25 mouse cellular contexts compared by ENCODE assay signal in genomic region chr5:123080510-123080909, GRCm38 (mm10). TPM values are rescaled to one million over a fixed set of nuclear protein-coding genes. Genes with fewer than 3 reads are reported as not detected.
A peak's percentile ranks its signal among the peaks of the same experiment; 100 is the strongest.
DNase-seq lines count a peak whose midpoint lies in the region; ATAC-seq and TF ChIP-seq lines count a peak whose summit lies in the region.
"Had no signal": no experiment of that assay in that cellular context is flagged by ENCODE, and none has a peak within 500 bp of the region (broad histone marks: within the 10 kb centered on the region; RNA-seq: fewer than 3 reads in every experiment).

No protein-coding gene starts in this region.

- TF ChIP-seq CTCF in heart, postnatal 0 days (IDR thresholded peaks at IDR 0.05; ENCODE audit: low read depth), result no peak
- TF ChIP-seq CTCF in liver, adult 2 months (IDR thresholded peaks at IDR 0.05; ENCODE audit: low read depth, low read length), result 0 out of 2 replicates have a peak, but pooled peaks have one; percentile 4

- H3K9me3 ChIP-seq in heart, postnatal 0 days (replicated peaks; ENCODE audit: control insufficient read depth, low read length), result peaks cover 5% of the 10 kb centered on the region; the same call in 1 of the 2 replicates
- H3K9me3 ChIP-seq in liver, embryonic 11.5 days (ENCODE audit: control insufficient read depth, low read length), result peaks cover 3% of the 10 kb centered on the region
- H3K9me3 ChIP-seq: embryonic facial prominence, embryonic 13.5 days; hindbrain, embryonic 15.5 days; lung, embryonic 15.5 days; neural tube, embryonic 13.5 days had no signal

- 92% methylated on average over 13 of the region's 13 CpGs for WGBS in heart, postnatal 0 days
- WGBS in liver, adult 2 months, result 95% methylated on average over 13 of the region's 13 CpGs
- WGBS in liver, embryonic 11.5 days, result 93% methylated on average over 12 of the region's 13 CpGs

- no peak overlapping the region for H3K4me3 ChIP-seq in heart, postnatal 0 days (ENCODE audit: low read depth, low read length)
- H3K4me3 ChIP-seq in liver, adult 2 months (ENCODE audit: insufficient read depth, low read depth, low read length), result no peak overlapping the region
- H3K4me3 ChIP-seq in liver, embryonic 11.5 days (ENCODE audit: low read depth, low read length), result no peak overlapping the region
- H3K4me3 ChIP-seq: embryonic facial prominence, embryonic 13.5 days; hindbrain, embryonic 15.5 days; limb, embryonic 12.5 days; lung, embryonic 15.5 days; neural tube, embryonic 13.5 days had no signal

- peaks cover 10% of the 10 kb centered on the region; the same call in 1 of the 2 replicates for H3K4me1 ChIP-seq in heart, postnatal 0 days (ENCODE audit: control insufficient read depth, insufficient read depth)
- peaks cover 15% of the 10 kb centered on the region for H3K4me1 ChIP-seq in liver, adult 2 months (ENCODE audit: control insufficient read depth, insufficient read depth, low read length)
- H3K4me1 ChIP-seq in liver, embryonic 11.5 days (replicated peaks; ENCODE audit: control insufficient read depth, insufficient read depth, low read length), result peaks cover 16% of the 10 kb centered on the region

- no peaks in the 10 kb centered on the region for H3K36me3 ChIP-seq in heart, postnatal 0 days (replicated peaks; ENCODE audit: control insufficient read depth, insufficient read depth, low read length)
- H3K36me3 ChIP-seq in liver, adult 2 months (ENCODE audit: control insufficient read depth, insufficient read depth, low read length), result no peaks in the 10 kb centered on the region
- peaks cover 2% of the 10 kb centered on the region; the same call in 1 of the 2 replicates for H3K36me3 ChIP-seq in liver, embryonic 11.5 days (ENCODE audit: control insufficient read depth, insufficient read depth, low read length)
- H3K36me3 ChIP-seq: embryonic facial prominence, embryonic 13.5 days; hindbrain, embryonic 15.5 days; limb, embryonic 12.5 days; lung, embryonic 15.5 days; neural tube, embryonic 13.5 days had no signal

- peaks cover 22% of the 10 kb centered on the region for H3K79me2 ChIP-seq in liver, adult 2 months (ENCODE audit: control insufficient read depth, insufficient read depth, low read length)

- no peak overlapping the region for H3K9ac ChIP-seq in heart, postnatal 0 days (replicated peaks; ENCODE audit: low read depth, low read length)
- no peak overlapping the region for H3K9ac ChIP-seq in liver, adult 2 months (ENCODE audit: low read depth, low read length)
- no peak overlapping the region for H3K9ac ChIP-seq in liver, embryonic 11.5 days (ENCODE audit: low read depth, low read length)
- H3K9ac ChIP-seq: embryonic facial prominence, embryonic 13.5 days; hindbrain, embryonic 15.5 days; limb, embryonic 12.5 days; lung, embryonic 15.5 days; neural tube, embryonic 13.5 days had no signal

- H3K27me3 ChIP-seq in heart, postnatal 0 days (ENCODE audit: control insufficient read depth, insufficient read depth, low read length), result no peaks in the 10 kb centered on the region
- no peaks in the 10 kb centered on the region for H3K27me3 ChIP-seq in liver, adult 2 months (ENCODE audit: control insufficient read depth, insufficient read depth, low read length)
- H3K27me3 ChIP-seq in liver, embryonic 11.5 days (replicated peaks; ENCODE audit: control insufficient read depth, insufficient read depth, low read length), result no peaks in the 10 kb centered on the region
- H3K27me3 ChIP-seq: embryonic facial prominence, embryonic 13.5 days; hindbrain, embryonic 15.5 days; limb, embryonic 12.5 days; lung, embryonic 15.5 days; neural tube, embryonic 13.5 days had no signal

- no peak for ATAC-seq in heart, postnatal 0 days (ENCODE audit: insufficient read depth, low read depth)
- no peak for ATAC-seq in liver, embryonic 11.5 days (replicated peaks; ENCODE audit: low FRiP score)
- ATAC-seq: activated CD4-positive, CD25-positive, alpha-beta regulatory T cell, adult 4 months had no signal

- TF ChIP-seq EP300 in heart, postnatal 0 days (IDR thresholded peaks at IDR 0.05; ENCODE audit: low read depth), result no peak

- TF ChIP-seq POLR2A in liver, adult 2 months (IDR thresholded peaks at IDR 0.05; ENCODE audit: extremely low read depth, insufficient read depth, low read length), result no peak

- no peak overlapping the region for H3K4me2 ChIP-seq in heart, postnatal 0 days (ENCODE audit: low read depth, low read length)
- H3K4me2 ChIP-seq in liver, embryonic 11.5 days, result no peak overlapping the region
- H3K4me2 ChIP-seq: embryonic facial prominence, embryonic 13.5 days; hindbrain, embryonic 15.5 days; limb, embryonic 12.5 days; lung, embryonic 15.5 days; neural tube, embryonic 13.5 days had no signal

- peak overlapping the region; percentile 73; the same call in 1 of the 2 replicates for H3K27ac ChIP-seq in heart, postnatal 0 days (ENCODE audit: low read depth)
- no peak overlapping the region for H3K27ac ChIP-seq in liver, adult 2 months (replicated peaks; ENCODE audit: insufficient read depth, low read depth, low read length)
- H3K27ac ChIP-seq in liver, embryonic 11.5 days (ENCODE audit: low read depth, low read length), result no peak overlapping the region
- H3K27ac ChIP-seq: hindbrain, embryonic 15.5 days; neural tube, embryonic 13.5 days had no signal

- DNase-seq in heart, postnatal 0 days (ENCODE audit: low spot score), result no peak
- DNase-seq in heart, adult 11 months, result no peak
- DNase-seq in liver, adult 2 months (ENCODE audit: extremely low read depth, low read depth, low spot score), result no peak
- DNase-seq in liver, embryonic 11.5 days (ENCODE audit: low spot score), result no peak
- DNase-seq in 416B (ENCODE audit: low read depth), result peak; percentile 29
- DNase-seq in ES-CJ7 (ENCODE audit: low read depth, low spot score), result peak; percentile 56
- no peak for DNase-seq in left cerebral cortex, adult 9 months (ENCODE audit: low spot score in 2 of 2)
- no peak for DNase-seq in urinary bladder, postnatal 36 days (ENCODE audit: low spot score in 2 of 2)
- DNase-seq: adrenal gland, postnatal 25 days; cerebellum, adult 9-10 months; kidney, adult 8-10 months; layer of hippocampus, adult 9-11 months; spleen, adult 18-20 months; thymus, postnatal 14 days had no signal

RNA-seq across cellular contexts. Expression of gene Tmem120b, which starts 12.3 kb away (rescaled TPM):
- 6.5 and 8.7 TPM in 2 replicates for total RNA-seq in heart, postnatal 0 days (2014; rRNA removed; ENCODE audit: low replicate concordance)
- 10.7 and 11.1 TPM in 2 replicates for polyA plus RNA-seq in heart, postnatal 0 days (2015; fragmentation: Nextera tagmentation; extraction: Ambion mirVana)
- total RNA-seq in liver, adult 2 months (2014; rRNA removed), result 2.7 and 3.4 TPM in 2 replicates
- 2.0 and 3.8 TPM in 2 replicates for polyA plus RNA-seq in liver, adult 2 months (2012; rRNA removed)
- polyA plus RNA-seq in liver, embryonic 11.5 days (2014; fragmentation: Nextera tagmentation; extraction: Ambion mirVana), result 24.3 and 24.8 TPM in 2 replicates

RNA-seq across cellular contexts. Expression of gene Morn3, which starts 33.7 kb away (rescaled TPM):
- not detected in 2 replicates for total RNA-seq in heart, postnatal 0 days (2014; rRNA removed; ENCODE audit: low replicate concordance)
- polyA plus RNA-seq in heart, postnatal 0 days (2015; fragmentation: Nextera tagmentation; extraction: Ambion mirVana), result 0.36 TPM in 1 of 2 replicates, not detected in the other
- not detected in 2 replicates for total RNA-seq in liver, adult 2 months (2014; rRNA removed)
- polyA plus RNA-seq in liver, adult 2 months (2012; rRNA removed), result not detected in 2 replicates
- not detected in 2 replicates for polyA plus RNA-seq in liver, embryonic 11.5 days (2014; fragmentation: Nextera tagmentation; extraction: Ambion mirVana)
- total RNA-seq: adrenal gland, postnatal 25 days; gastrocnemius, adult 8-10 months; heart, adult 8-10 months; left cerebral cortex, adult 8-10 months; megakaryocyte progenitor cell, adult 5-6 weeks had no signal
- polyA plus RNA-seq: embryonic facial prominence, embryonic 13.5 days; limb, embryonic 12.5 days; stomach, embryonic 14.5 days had no signal

RNA-seq across cellular contexts. Expression of gene Rhof, which starts 52.0 kb away (rescaled TPM):
- 1.4 and 2.1 TPM in 2 replicates for total RNA-seq in heart, postnatal 0 days (2014; rRNA removed; ENCODE audit: low replicate concordance)
- polyA plus RNA-seq in heart, postnatal 0 days (2015; fragmentation: Nextera tagmentation; extraction: Ambion mirVana), result 0.71 and 1.1 TPM in 2 replicates
- total RNA-seq in liver, adult 2 months (2014; rRNA removed), result 0.09 and 0.87 TPM in 2 replicates
- polyA plus RNA-seq in liver, adult 2 months (2012; rRNA removed), result 0.61 and 0.86 TPM in 2 replicates
- polyA plus RNA-seq in liver, embryonic 11.5 days (2014; fragmentation: Nextera tagmentation; extraction: Ambion mirVana), result 4.6 and 4.8 TPM in 2 replicates

Comparison
In these comparisons a context has a peak if more than half of its experiments do, and no peak if none do; other contexts are left out.
1. DNase-seq: peak in 416B (single experiment) and ES-CJ7 (single experiment); none in heart, postnatal 0 days (single experiment), heart, adult 11 months (single experiment), liver, adult 2 months (single experiment), liver, embryonic 11.5 days (single experiment), left cerebral cortex, adult 9 months (0 of 2) and urinary bladder, postnatal 36 days (0 of 2).